Mouse (Mus musculus) kidney, adult 2 months (tissue): ENCODE data around the gene Ankrd39. TPM values are rescaled to one million over a fixed set of nuclear protein-coding genes. Genes with fewer than 3 reads are reported as not detected.

Experiments
- DNase-seq: peaks from one replicate; pipeline ENCODE4 v3.0.0; 2021
- H3K27ac ChIP-seq: fragments of 200-500 bp; 2 replicates; pipeline ENCODE4 v1.5.1; 2012; ENCODE audit warnings: low read depth, low read length, control low read depth, inconsistent platforms; ENCODE audit not compliant: insufficient read depth
- H3K27me3 ChIP-seq: fragments of 200-500 bp; replicated peaks from 2 replicates; pipeline ENCODE4 v1.6.1; 2012; ENCODE audit warnings: mild to moderate bottlenecking, moderate library complexity, low read length, inconsistent platforms; ENCODE audit not compliant: control insufficient read depth, insufficient read depth
- H3K36me3 ChIP-seq: fragments of 200-500 bp; 2 replicates; pipeline ENCODE4 v1.6.1; 2012; ENCODE audit warnings: mild to moderate bottlenecking, moderate library complexity, low read length, inconsistent platforms; ENCODE audit not compliant: control insufficient read depth, insufficient read depth
- H3K4me1 ChIP-seq: fragments of 200-500 bp; 2 replicates; pipeline ENCODE4 v1.6.1; 2011; ENCODE audit warnings: low read length; ENCODE audit not compliant: control insufficient read depth, insufficient read depth
- H3K4me3 ChIP-seq: fragments of 200-500 bp; 2 replicates; pipeline ENCODE4 v1.5.1; 2011; ENCODE audit warnings: mild to moderate bottlenecking, low read depth, low read length, control low read depth; ENCODE audit not compliant: insufficient read depth
- CTCF ChIP-seq: fragments of 200-500 bp; conservative IDR thresholded peaks from 2 replicates; pipeline ENCODE4 v1.5.1; 2011; ENCODE audit warnings: low read depth, mild to moderate bottlenecking, control low read depth, low read length, moderate library complexity, mixed read lengths; ENCODE audit not compliant: insufficient read depth, insufficient read length
- POLR2A ChIP-seq: fragments of 200-500 bp; IDR thresholded peaks from one replicate; pipeline ENCODE4 v1.6.1; 2011; ENCODE audit warnings: low read depth, low read length, control low read depth
- WGBS: fragments of 180-500 bp; shearing (Covaris S2); methylation state at CpG from one replicate; pipeline ENCODE4 v1.1.7; 2018; 5-methylcytosine and 5-hydroxymethylcytosine counted together
- polyA plus RNA-seq: library from polyadenylated mRNA; depleted of rRNA; stranded (reverse); fragments of >200 nt; gene quantifications from 2 replicates; pipeline ENCODE4 v1.2.3, GENCODE M21; 2012

Gene Ankrd39
- polyA plus RNA-seq, 1 experiment = 16.8 TPM

GRCm38 (mm10) chr1:36559888-36560287 lies 12.6 kb upstream of the Ankrd39 start:
- no peaks in the 10 kb centered on the region for H3K36me3 ChIP-seq
- H3K4me3 ChIP-seq = no peak overlapping the region
- TF ChIP-seq CTCF (no peak), POLR2A (no peak)
- H3K27ac ChIP-seq = no peak overlapping the region
- no peak for DNase-seq
- peaks cover 5% of the 10 kb centered on the region; the same call in 1 of the 2 replicates for H3K4me1 ChIP-seq
- no peaks in the 10 kb centered on the region for H3K27me3 ChIP-seq
- WGBS = 75% methylated on average over 5 of the region's 5 CpGs

- H3K27me3 ChIP-seq = no peaks in the 10 kb centered on the region
- peaks cover 3% of the 10 kb centered on the region; the same call in 1 of the 2 replicates for H3K4me1 ChIP-seq
- 51% methylated on average over 4 of the region's 4 CpGs for WGBS
- no peaks in the 10 kb centered on the region for H3K36me3 ChIP-seq
- DNase-seq = peak; percentile 41
- H3K27ac ChIP-seq = 0 out of 2 replicates have a peak overlapping the region, but pooled peaks have one; percentile 0
- no peak overlapping the region for H3K4me3 ChIP-seq
- no peak for TF ChIP-seq POLR2A
- no peak for TF ChIP-seq CTCF
Observed at GRCm38 (mm10) chr1:36559256-36559655, 12.0 kb upstream of the Ankrd39 start.

- Histone ChIP-seq H3K27ac (peak within 1 kb of the TSS; percentile 86), H3K4me3 (peak within 1 kb of the TSS; percentile 75), H3K36me3 (no peaks in the 10 kb centered on the region), H3K4me1 (peaks cover 3% of the 10 kb centered on the region; the same call in 1 of the 2 replicates), H3K27me3 (no peaks in the 10 kb centered on the region)
- TF ChIP-seq POLR2A = no peak
- TF ChIP-seq CTCF = no peak
- DNase-seq = peak; percentile 75
- 4% methylated on average over 69 of the region's 69 CpGs for WGBS
Observed at GRCm38 (mm10) chr1:36558031-36558993, 11.1 kb upstream of the Ankrd39 start, which contains the start of gene Sema4c. Sema4c (minus strand) TSS chr1:36558349.

GRCm38 (mm10) chr1:36557457-36558011 lies 10.3 kb upstream of the Ankrd39 start:
- no peaks in the 10 kb centered on the region for H3K36me3 ChIP-seq
- DNase-seq = peak; percentile 88
- peak overlapping the region; percentile 75 for H3K4me3 ChIP-seq
- peaks cover 3% of the 10 kb centered on the region; the same call in 1 of the 2 replicates for H3K4me1 ChIP-seq
- under 1% methylated on average over 48 of the region's 48 CpGs for WGBS
- H3K27me3 ChIP-seq = no peaks in the 10 kb centered on the region
- H3K27ac ChIP-seq = peak overlapping the region; percentile 86
- TF ChIP-seq CTCF = no peak
- peak; percentile 11 for TF ChIP-seq POLR2A

- peak overlapping the region; percentile 75 for H3K4me3 ChIP-seq
- H3K4me1 ChIP-seq = peaks cover 3% of the 10 kb centered on the region; the same call in 1 of the 2 replicates
- H3K36me3 ChIP-seq = no peaks in the 10 kb centered on the region
- H3K27ac ChIP-seq = peak overlapping the region; percentile 86
- TF ChIP-seq POLR2A = peak; percentile 71
- TF ChIP-seq CTCF = peak; percentile 52
- peak; percentile 93 for DNase-seq
- H3K27me3 ChIP-seq = no peaks in the 10 kb centered on the region
- under 1% methylated on average over 52 of the region's 52 CpGs for WGBS
Observed at GRCm38 (mm10) chr1:36556553-36557456, 9.6 kb upstream of the Ankrd39 start.

- TF ChIP-seq CTCF (no peak), POLR2A (no peak)
- peak overlapping the region; percentile 75 for H3K4me3 ChIP-seq
- H3K27me3 ChIP-seq = no peaks in the 10 kb centered on the region
- WGBS = 39% methylated on average over 8 of the region's 8 CpGs
- H3K4me1 ChIP-seq = peaks cover 3% of the 10 kb centered on the region; the same call in 1 of the 2 replicates
- peak overlapping the region; percentile 57 for H3K27ac ChIP-seq
- DNase-seq = peak; percentile 32
- H3K36me3 ChIP-seq = no peaks in the 10 kb centered on the region
Observed at GRCm38 (mm10) chr1:36555798-36556395, 8.7 kb upstream of the Ankrd39 start.
